Mouse (Mus musculus): ENCODE results near the gene Ddhd1.
"Not testable (repeated sequence)": the region's sequence is repeated elsewhere in the genome, so short reads cannot be mapped to it uniquely, and the experiment has no call there.

Ddhd1 gene

DNA sequence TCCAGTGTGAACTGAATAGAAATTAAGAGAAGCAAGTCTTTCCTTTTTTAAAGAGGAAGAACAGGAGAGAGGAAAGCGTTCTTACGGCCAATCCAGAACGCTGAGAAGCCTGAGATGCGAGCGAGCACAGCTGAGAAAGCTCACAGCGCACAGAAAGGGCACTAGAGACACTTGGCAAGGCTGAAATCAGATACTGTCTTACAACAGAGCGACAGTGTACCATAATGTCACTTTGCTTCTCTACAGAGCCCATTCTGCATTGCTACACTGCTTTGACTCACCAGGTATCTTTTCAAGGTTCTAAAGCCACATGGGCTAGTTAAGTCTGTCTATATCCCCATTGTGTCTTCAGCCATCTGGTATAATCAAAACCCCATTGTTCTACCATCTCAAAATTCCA, 13.7 kb downstream of the Ddhd1 start:
- no peak for DNase-seq

DNA sequence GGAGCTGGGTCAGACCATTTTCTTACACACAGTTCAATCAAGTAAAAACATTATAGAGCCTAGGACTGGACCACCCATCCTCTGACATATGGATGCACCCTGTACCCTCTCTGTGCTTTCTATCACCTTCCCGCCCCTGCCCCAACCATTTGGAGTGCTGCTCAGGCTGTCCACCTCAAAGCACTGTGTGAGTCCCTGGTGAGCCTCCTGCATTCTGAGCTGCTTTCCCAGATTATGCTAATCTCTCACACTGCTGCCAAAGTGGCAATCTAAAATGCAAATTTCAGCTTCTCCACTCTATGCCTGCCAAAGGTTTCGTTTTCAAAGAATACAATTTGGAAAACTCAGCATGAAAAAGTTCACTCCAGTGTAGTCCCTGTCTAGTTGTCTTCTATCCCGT, 14.5 kb downstream of the Ddhd1 start:
- DNase-seq = no peak

DNA sequence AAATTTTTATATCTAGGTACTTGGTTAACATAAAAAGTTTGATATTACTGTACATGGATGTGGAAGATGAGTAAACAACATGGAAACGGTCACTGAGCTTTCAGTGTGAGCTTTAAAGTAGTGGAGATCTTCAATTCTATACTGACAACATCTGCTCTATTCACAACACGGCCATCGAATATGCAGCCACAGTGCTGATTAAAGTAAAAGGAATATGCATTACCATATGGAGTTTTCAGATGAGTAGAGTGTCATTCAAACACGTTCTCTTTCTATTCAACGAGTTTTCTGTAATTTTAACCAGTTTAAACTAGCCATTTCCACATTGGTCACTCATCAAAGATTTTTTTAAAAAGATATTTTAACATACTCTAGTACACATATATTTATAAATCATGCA, 15.1 kb downstream of the Ddhd1 start:
- no peak for DNase-seq

DNA sequence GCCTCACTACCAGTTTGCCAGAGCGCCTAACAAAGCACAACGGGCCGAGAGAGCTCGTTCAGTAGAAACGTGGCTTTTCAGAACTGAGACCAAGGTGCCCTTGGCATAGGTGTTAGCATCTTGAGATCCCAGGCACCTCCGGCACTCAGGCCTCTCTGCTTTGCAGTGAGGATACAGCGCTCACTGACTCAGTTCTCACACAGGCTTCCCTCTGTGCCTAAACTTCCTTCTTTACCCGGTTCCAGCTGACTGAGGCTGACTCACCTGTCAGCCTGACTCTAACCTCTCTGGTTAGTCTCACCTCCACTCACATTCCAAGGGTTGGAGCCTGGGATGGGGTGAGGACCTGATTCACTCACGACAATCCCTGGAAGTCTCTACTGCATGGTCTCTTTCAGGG, 15.7 kb downstream of the Ddhd1 start:
- no peak for DNase-seq

DNA sequence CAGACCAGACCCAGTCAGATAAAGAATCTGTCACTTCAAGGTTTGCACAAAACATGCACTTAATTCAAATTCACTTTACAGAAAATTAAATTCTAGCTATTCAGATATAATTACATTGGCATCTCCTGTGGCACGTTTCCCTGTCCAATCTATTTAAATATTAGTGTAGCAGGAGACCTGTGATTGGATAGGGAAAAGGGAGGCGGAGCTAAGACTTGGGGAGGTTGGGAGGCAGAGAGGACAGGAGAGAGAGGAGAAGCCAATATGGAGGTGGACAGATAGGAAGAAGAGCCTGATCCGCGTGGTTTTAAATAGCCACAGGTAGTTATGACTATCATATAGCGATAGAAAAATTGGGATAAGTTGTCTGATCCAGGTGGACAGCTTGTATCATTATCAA, 19.2 kb downstream of the Ddhd1 start:
- no peak for DNase-seq

DNA sequence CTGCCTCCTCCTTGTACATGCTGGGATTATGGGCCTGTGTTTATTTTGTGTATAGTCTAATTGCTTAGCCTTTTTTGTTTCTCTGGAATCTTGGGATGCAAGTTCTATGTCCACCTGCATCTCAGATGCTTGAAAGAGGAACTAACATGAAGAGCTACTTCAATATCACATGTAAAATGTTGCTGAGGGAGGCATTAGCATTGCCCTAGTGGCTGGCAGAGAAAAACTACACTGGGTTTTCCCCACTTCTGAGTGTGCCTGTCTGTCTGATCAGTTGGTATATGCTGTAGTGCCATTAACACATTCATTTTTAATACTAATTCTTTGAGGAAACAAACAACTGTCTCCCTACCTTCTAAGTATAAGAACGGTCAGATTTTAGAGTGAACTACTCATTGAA, 22.4 kb downstream of the Ddhd1 start:
- no peak for DNase-seq

DNA sequence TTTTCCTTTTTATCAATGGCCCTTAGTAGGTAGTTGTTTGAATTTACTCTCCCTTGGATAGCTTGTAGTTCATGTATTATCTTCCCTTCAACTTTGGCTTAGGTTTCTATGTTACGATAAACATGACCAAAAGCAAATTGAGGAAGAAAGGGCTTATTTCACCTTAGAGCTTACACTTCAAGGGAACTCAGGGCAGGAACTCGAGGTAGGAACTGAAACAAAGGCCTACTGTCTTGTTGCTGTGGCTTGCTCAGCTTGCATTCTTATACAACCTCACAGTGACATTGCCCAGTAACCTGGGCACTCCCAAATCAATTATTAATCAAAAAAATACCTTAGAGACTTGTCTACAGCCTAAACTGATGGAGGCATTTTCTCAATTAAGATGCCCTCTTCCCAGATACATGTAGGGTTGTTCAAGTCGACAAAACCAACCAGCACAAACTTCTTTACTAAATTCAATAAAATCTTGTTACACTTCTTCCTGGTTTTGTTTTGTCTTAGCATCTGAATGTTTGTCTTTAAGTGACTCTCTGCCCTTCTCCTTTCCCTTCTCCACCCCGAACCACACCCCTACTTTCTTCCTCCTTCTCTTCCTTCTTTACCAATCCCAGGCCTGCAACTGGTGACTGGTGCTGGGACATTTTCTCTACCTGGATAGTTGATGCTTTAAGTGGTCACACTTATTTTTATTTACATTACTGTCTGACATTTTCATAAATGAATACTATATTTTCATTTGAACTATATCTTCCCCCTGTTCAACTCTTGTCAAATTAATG, 25.0 kb downstream of the Ddhd1 start:
- DNase-seq = no peak

DNA sequence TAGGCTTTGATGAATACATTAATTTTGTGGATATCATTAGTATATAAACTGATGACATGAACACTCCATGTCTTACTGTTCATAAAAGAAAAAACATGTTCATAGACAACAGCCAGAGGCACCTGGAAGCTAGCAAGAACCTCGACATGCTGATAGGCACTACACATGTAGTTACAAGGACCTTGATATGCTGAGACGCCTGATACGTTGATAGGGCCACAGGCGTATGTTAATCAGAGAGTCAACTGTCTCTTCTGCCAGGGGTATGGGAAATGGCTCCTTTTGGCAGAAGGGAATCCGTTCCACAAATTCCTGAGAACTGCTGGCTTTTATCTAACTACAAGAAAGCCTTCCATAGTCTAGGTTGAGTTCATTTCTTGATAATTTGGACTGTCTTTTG, 27.4 kb downstream of the Ddhd1 start:
- no peak for DNase-seq

DNA sequence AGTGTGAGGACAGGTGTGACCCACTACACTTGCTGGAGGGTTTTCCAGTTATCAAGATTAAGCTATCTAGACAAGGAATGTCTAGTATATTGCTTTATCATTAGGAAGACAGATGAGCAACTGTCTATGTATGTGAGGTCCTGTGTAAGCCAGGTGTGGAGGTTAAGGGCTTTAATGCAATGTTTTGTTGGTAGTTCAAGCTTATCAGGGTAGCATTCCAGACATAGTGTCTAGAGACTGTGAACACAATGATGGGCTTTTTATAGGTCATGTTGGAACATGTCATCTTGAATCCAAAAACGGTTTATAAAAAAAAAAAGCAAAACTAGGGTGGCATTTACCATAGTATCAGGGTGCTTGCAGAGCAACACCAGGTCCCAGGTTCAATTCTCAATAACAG, 28.0 kb downstream of the Ddhd1 start:
- no peak for DNase-seq

DNA sequence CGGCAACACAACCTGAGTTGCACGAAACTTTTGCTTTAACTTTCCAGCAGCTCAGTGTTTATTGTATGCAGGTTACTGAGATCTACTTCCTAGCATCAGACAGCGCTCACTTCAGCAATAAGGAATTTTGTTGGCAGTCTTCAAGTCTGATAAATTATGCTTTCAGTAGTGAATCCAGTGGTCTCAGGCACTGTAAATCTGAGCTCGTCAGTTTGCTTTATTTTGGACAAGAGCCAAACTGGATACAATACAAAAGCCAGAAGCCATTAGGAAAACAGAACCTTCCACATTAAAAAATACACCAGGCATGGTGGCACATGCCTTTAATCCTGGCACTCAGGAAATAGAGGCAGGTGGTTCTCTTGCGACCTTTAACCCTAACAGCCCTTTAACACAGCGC, 39.6 kb downstream of the Ddhd1 start:
- DNase-seq = no peak

DNA sequence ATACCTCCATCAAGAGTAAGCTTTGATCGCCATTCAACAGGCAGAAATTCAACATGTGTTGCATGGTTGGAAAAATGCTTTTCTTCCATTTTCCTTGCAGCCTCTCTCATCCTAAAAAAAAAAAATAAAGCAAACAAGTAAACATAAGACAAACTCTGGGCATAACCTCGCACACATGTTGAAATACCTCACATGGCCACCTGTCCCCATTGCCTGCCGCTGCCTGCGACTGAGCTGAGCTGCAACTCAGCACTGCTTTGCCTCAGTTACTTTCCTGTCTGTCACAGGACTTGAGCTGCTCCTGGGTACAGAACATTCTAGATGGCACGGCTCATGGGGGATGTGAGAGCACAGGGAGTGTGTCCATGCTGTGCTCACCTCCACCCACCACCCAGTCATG, 41.4 kb downstream of the Ddhd1 start:
- DNase-seq = no peak

DNA sequence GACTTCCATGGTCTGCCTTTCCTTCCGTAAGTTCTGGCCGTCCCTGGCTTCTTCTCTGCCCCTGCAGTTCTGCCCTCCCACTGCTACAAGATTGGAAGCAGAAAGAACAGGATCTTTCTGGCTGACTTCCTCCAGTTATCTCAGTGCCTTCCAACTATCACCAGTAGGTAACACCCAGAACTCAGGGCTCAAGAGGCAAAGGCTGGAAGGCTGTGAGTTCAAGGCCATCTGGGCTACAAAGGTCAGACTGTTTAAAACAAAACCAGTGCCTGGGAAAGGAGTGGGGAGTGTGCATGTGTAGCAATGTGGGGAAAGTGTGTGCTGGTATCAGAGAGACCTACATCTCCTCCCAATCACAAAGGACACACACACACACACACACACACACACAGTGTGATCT, 42.2 kb downstream of the Ddhd1 start:
- DNase-seq = no peak

DNA sequence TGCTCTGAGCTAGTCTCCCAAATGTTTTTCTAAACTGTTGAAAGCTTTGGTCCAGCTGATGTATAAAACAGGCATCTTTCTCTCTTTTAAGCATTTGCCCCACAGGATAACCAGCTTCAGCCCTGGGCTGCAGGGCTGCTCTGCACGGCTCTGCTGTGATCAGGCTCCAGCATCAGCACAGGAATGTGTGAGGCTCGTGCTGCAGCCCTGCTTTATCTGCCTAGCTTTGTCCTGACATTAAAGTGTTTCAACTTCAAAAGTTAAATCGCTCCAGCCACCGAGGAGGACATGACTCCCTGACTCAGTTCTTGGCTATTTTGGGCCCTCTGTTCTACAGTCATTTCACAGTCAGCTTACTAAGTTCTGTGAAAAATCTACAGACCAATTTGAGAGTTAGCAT, 43.1 kb downstream of the Ddhd1 start:
- no peak for DNase-seq

DNA sequence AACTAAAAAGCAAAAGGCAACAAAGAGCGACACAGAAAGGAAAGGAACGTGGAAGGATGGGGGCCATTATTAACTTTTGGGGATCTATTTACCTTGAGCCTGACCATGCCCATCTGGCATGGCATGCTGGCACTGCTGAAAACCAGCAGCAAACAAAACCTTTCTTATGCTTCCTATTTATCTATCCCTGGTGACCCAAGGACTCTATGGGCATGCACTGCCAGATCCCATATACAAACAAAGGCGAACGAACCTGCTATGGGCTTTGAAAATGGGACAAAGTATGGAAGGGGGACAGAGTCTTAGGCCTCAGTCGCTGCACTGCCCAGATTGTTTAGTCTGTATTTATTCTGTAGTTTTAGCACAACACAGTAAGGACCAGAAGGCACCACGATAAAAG, 43.5 kb downstream of the Ddhd1 start:
- DNase-seq = no peak

DNA sequence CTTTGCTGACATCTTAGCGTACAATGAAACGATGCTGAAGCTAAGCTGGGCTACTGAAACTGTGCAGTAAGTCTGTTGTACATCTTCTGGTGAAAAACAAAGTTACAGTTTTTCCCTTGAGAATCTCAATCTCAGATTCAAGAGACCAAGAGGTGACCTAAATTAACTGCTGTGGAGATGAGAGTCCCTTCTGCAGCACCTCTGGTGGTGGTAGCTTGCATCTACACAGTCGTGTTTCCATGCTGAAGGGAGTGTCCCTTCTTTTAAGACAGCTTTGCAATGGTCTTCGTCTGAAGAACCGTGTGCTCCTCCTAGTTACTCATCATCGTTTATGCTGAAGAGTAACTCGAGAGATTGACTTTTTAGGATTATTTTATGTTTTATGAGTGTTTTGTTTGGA, 46.3 kb downstream of the Ddhd1 start:
- no peak for DNase-seq

DNA sequence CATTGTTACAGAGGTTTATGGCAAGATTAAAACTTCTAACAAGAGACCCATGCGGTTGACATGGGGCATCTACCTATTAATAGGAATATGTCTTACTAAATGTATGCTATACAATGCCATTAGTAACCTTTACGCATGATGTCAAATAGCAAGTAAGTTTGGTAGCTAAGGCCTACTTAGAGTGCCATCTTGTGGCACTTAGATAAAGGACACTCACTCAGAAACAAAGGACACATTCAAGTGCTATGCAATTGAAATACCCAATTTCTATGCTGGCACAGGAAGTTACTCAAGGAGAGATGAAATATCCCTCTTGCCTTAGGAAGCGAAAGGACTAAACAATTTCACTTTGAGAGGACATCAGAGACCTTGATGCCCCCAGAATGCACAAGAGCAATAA, 55.9 kb downstream of the Ddhd1 start:
- DNase-seq = no peak

DNA sequence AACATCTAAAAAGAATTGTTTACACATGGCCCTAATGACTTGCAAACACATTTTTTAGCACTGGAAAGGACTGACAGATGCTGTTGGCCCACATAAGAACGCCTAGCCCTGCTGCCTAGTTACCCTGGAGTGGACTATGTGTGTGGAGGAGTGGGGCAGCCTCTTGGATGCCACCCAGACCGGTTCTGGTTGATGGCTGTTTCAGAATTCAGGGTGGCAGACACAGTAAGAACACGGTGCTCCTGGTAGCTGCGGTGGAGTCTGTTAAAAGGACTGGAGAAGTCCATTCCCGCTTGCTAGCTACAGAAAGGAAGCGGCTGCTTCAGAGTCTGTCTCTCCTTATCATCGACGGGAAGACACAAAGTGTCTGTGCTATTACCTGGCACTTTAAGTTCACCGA, 57.4 kb downstream of the Ddhd1 start:
- DNase-seq = no peak

DNA sequence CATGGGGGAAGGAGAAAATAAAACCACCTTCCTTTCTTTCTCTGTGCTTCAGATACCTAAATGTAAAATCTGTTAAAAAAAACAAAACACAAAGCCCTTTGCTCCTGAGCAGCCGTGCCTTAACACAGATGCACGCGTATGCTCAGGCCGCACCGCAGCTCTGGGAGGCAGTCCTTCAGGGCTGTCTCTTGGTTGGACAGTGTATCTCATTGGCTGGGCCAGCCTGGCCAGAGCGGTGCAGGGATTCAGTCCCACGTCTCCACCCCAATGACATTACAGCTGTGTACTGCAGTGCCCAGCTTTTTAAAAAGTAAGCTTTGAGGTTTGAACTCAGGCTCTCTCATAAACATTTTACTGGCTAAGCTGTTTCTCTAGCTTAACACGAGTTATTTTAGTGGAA, 60.1 kb downstream of the Ddhd1 start:
- no peak for DNase-seq

DNA sequence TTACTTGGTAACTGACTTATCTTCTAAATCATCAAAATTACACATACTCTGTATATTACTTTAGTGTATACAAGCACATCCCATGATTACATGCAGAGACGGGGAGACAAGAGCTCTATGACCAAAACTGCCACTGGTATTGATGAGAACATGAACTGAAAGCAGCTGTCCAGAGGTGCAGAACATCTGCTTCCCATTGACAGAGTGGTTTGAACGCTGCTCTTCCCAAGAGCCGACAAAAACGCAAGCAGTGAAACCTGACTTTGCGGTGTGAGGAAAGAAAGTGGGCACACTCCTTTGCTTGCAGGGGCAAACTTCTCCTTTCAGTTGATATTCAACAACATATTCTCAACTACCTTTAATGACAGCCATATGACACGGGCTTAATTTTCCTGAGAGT, 64.7 kb downstream of the Ddhd1 start:
- DNase-seq = no peak

DNA sequence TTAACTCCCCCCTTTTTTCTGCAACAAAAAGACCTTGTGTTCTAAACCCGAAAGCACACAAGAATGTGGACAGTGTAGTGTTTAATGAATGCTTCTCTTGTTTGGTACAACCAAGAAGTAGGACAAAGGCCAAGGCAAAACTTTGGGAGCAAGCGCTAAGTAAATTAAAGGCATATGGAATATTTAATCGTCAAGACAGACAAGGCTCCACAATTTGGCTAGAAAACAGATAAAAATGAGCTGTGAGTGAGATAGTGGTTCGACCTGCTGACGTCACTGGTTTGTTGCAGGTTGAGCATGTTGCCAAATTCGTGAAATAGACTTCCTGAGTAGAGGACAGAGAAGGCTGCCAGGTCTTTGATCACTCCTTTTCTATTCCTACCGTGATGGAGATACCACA, 69.5 kb downstream of the Ddhd1 start:
- no peak for DNase-seq

DNA sequence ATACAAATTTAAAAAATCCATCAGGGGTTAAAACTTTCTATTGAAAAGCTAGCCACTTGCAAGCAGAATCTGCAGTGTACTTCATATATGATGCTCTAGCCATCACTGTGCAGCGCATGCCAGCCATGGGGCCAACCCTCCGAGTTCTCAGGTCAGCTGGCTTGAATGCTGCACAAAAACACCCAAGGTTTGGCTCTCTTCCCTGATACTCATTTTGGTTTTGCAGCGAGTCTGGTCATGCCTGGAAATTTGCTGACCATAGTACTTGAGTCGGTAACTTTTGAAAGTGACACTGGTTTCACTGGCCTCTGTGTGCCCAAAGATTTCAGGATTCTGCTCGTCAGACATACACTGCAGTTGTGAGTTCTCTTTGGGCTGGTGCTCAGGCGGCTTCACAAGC, 70.4 kb downstream of the Ddhd1 start:
- DNase-seq = no peak

DNA sequence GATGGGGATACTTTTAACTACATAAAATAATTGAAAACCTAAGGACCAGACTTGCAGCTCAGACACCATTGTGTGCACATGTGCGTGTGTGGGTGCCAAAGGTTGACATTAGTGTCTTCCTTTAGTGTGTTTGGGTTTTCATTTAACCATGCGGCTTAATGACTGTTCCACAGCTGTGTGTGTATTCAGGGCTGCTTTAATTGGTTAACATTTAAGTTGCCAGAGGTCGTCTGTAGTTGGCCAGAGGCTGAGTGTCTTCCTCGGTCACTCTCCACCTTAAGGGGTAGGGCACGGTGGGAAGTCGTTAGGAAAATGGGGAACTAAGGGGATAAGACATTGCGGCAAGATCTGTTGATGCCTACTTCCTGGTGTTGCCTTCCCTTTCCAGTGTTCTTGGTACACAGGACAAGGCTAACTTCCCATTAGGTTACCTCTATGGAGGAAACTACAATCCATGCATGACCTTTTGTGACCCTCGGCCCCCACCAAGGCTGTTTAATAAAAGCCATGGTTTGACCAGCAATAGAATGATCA, 74.4 kb downstream of the Ddhd1 start:
- DNase-seq = no peak

DNA sequence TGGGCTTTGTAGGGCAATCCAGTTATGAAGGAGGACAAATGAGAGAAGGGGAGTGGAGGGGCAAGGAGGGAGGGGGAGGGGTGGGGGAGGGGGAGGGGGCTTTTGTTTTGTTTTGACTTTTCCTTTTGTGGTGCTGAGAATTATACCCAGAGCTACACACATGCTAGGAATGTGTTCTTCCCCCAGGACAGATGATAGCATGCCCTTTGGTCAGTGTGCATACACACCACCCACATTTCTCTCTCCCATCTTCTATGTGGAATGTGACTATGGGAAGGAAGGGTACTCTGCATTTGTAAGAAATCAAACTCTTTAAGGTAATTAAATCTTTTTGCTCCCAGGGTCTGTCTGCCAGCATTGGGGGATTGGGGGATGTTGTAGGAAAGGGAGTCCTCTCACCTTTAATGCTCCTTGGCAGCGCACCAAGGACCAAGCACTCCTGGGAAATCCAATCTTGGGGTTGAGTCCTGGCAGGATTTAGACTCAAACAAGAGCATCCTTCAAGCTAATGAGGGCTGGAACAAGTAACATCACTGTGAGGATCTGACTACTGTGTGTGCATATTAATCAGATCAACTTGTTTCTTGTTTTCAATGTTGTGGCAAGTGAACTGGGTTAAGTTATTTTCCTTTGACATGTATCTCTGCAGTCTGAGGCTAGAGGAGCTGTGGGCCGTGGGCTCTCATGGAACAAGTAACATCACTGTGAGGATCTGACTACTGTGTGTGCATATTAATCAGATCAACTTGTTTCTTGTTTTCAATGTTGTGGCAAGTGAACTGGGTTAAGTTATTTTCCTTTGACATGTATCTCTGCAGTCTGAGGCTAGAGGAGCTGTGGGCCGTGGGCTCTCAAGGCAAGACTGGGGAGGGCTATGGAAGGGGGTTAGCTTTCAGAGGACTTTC, 76.8 kb downstream of the Ddhd1 start:
- DNase-seq = not testable (repeated sequence)
